Mouse (Mus musculus): ENCODE data around the gene Antxr1. TPM values are rescaled to one million over a fixed set of nuclear protein-coding genes. Genes with fewer than 3 reads are reported as not detected.
A peak's percentile ranks its signal among the peaks of the same experiment; 100 is the strongest.
"Not testable (repeated sequence)": the region's sequence is repeated elsewhere in the genome, so short reads cannot be mapped to it uniquely, and the experiment has no call there.

Gene Antxr1
- polyA plus RNA-seq, 1 experiment from 2014 or later: 7.4 TPM

GRCm38 (mm10) chr6:87103314-87103713 lies 232.3 kb downstream of the Antxr1 start:
- DNase-seq (ENCODE audit: low spot score): no peak
- 0 out of 2 replicates have a peak, but pooled peaks cover 3% of the 10 kb centered on the region for H3K4me1 ChIP-seq (replicated peaks; ENCODE audit: control insufficient read depth, insufficient read depth, low read length)
- no peaks in the 10 kb centered on the region for H3K36me3 ChIP-seq (ENCODE audit: control insufficient read depth, insufficient read depth, low read length)
- WGBS: 95% methylated on average over 1 of the region's 1 CpGs
- H3K4me2 ChIP-seq (replicated peaks; ENCODE audit: low read depth, low read length): no peak overlapping the region
- H3K4me3 ChIP-seq (ENCODE audit: low read depth, low read length): no peak overlapping the region
- no peak for ATAC-seq (ENCODE audit: low FRiP score)
- H3K27ac ChIP-seq (ENCODE audit: low read depth, low read length): no peak overlapping the region
- H3K9me3 ChIP-seq (ENCODE audit: control insufficient read depth, low read length): no peaks in the 10 kb centered on the region
- no peak overlapping the region for H3K9ac ChIP-seq (ENCODE audit: low read depth, low read length)
- H3K27me3 ChIP-seq (ENCODE audit: control insufficient read depth, insufficient read depth, low read length): no peaks in the 10 kb centered on the region

GRCm38 (mm10) chr6:87102421-87102911 lies 233.2 kb downstream of the Antxr1 start:
- WGBS: 42% methylated on average over 7 of the region's 7 CpGs
- Histone ChIP-seq H3K9ac (ENCODE audit: low read depth, low read length) (no peak overlapping the region), H3K36me3 (ENCODE audit: control insufficient read depth, insufficient read depth, low read length) (no peaks in the 10 kb centered on the region), H3K4me1 (replicated peaks; ENCODE audit: control insufficient read depth, insufficient read depth, low read length) (0 out of 2 replicates have a peak, but pooled peaks cover 3% of the 10 kb centered on the region), H3K4me3 (ENCODE audit: low read depth, low read length) (no peak overlapping the region), H3K27ac (ENCODE audit: low read depth, low read length) (no peak overlapping the region), H3K9me3 (ENCODE audit: control insufficient read depth, low read length) (no peaks in the 10 kb centered on the region), H3K27me3 (ENCODE audit: control insufficient read depth, insufficient read depth, low read length) (no peaks in the 10 kb centered on the region), H3K4me2 (replicated peaks; ENCODE audit: low read depth, low read length) (no peak overlapping the region)
- DNase-seq (ENCODE audit: low spot score) (no peak), ATAC-seq (ENCODE audit: low FRiP score) (no peak)

- no peak for ATAC-seq (ENCODE audit: low FRiP score)
- DNase-seq (ENCODE audit: low spot score): peak; percentile 10
- H3K9ac ChIP-seq (ENCODE audit: low read depth, low read length): no peak overlapping the region
- H3K27me3 ChIP-seq (ENCODE audit: control insufficient read depth, insufficient read depth, low read length): no peaks in the 10 kb centered on the region
- H3K9me3 ChIP-seq (ENCODE audit: control insufficient read depth, low read length): no peaks in the 10 kb centered on the region
- 0 out of 2 replicates have a peak, but pooled peaks cover 3% of the 10 kb centered on the region for H3K4me1 ChIP-seq (replicated peaks; ENCODE audit: control insufficient read depth, insufficient read depth, low read length)
- H3K27ac ChIP-seq (ENCODE audit: low read depth, low read length): no peak overlapping the region
- 22% methylated on average over 4 of the region's 4 CpGs for WGBS
- no peak overlapping the region for H3K4me2 ChIP-seq (replicated peaks; ENCODE audit: low read depth, low read length)
- no peak overlapping the region for H3K4me3 ChIP-seq (ENCODE audit: low read depth, low read length)
- no peaks in the 10 kb centered on the region for H3K36me3 ChIP-seq (ENCODE audit: control insufficient read depth, insufficient read depth, low read length)
These were observed 233.7 kb downstream of the Antxr1 start for GRCm38 (mm10) chr6:87101955-87102353.

- peak overlapping the region; percentile 33 for H3K4me2 ChIP-seq (replicated peaks; ENCODE audit: low read depth, low read length)
- ATAC-seq (ENCODE audit: low FRiP score) (no peak), DNase-seq (ENCODE audit: low spot score) (peak; percentile 93)
- 14% methylated on average over 12 of the region's 12 CpGs for WGBS
- no peaks in the 10 kb centered on the region for H3K9me3 ChIP-seq (ENCODE audit: control insufficient read depth, low read length)
- 0 out of 2 replicates have a peak, but pooled peaks cover 3% of the 10 kb centered on the region for H3K4me1 ChIP-seq (replicated peaks; ENCODE audit: control insufficient read depth, insufficient read depth, low read length)
- H3K4me3 ChIP-seq (ENCODE audit: low read depth, low read length): no peak overlapping the region
- H3K27me3 ChIP-seq (ENCODE audit: control insufficient read depth, insufficient read depth, low read length): no peaks in the 10 kb centered on the region
- H3K9ac ChIP-seq (ENCODE audit: low read depth, low read length): 0 out of 2 replicates have a peak overlapping the region, but pooled peaks have one; percentile 3
- no peaks in the 10 kb centered on the region for H3K36me3 ChIP-seq (ENCODE audit: control insufficient read depth, insufficient read depth, low read length)
- no peak overlapping the region for H3K27ac ChIP-seq (ENCODE audit: low read depth, low read length)
These were observed 234.2 kb downstream of the Antxr1 start for GRCm38 (mm10) chr6:87101281-87101954.

GRCm38 (mm10) chr6:87100297-87101020 lies 235.2 kb downstream of the Antxr1 start:
- H3K9ac ChIP-seq (ENCODE audit: low read depth, low read length): no peak overlapping the region
- H3K27me3 ChIP-seq (ENCODE audit: control insufficient read depth, insufficient read depth, low read length): no peaks in the 10 kb centered on the region
- H3K36me3 ChIP-seq (ENCODE audit: control insufficient read depth, insufficient read depth, low read length): no peaks in the 10 kb centered on the region
- H3K4me3 ChIP-seq (ENCODE audit: low read depth, low read length): no peak overlapping the region
- ATAC-seq (ENCODE audit: low FRiP score) (no peak), DNase-seq (ENCODE audit: low spot score) (no peak)
- WGBS: 93% methylated on average over 9 of the region's 9 CpGs
- no peaks in the 10 kb centered on the region for H3K9me3 ChIP-seq (ENCODE audit: control insufficient read depth, low read length)
- H3K4me1 ChIP-seq (replicated peaks; ENCODE audit: control insufficient read depth, insufficient read depth, low read length): 0 out of 2 replicates have a peak, but pooled peaks cover 3% of the 10 kb centered on the region
- no peak overlapping the region for H3K27ac ChIP-seq (ENCODE audit: low read depth, low read length)
- H3K4me2 ChIP-seq (replicated peaks; ENCODE audit: low read depth, low read length): no peak overlapping the region

GRCm38 (mm10) chr6:87099671-87100296 lies 235.8 kb downstream of the Antxr1 start:
- no peak overlapping the region for H3K27ac ChIP-seq (ENCODE audit: low read depth, low read length)
- WGBS: 55% methylated on average over 7 of the region's 7 CpGs
- no peaks in the 10 kb centered on the region for H3K27me3 ChIP-seq (ENCODE audit: control insufficient read depth, insufficient read depth, low read length)
- ATAC-seq (ENCODE audit: low FRiP score): no peak
- no peak overlapping the region for H3K4me3 ChIP-seq (ENCODE audit: low read depth, low read length)
- 0 out of 2 replicates have a peak, but pooled peaks cover 3% of the 10 kb centered on the region for H3K4me1 ChIP-seq (replicated peaks; ENCODE audit: control insufficient read depth, insufficient read depth, low read length)
- no peaks in the 10 kb centered on the region for H3K9me3 ChIP-seq (ENCODE audit: control insufficient read depth, low read length)
- no peak overlapping the region for H3K4me2 ChIP-seq (replicated peaks; ENCODE audit: low read depth, low read length)
- DNase-seq (ENCODE audit: low spot score): no peak
- H3K9ac ChIP-seq (ENCODE audit: low read depth, low read length): no peak overlapping the region
- H3K36me3 ChIP-seq (ENCODE audit: control insufficient read depth, insufficient read depth, low read length): no peaks in the 10 kb centered on the region

GRCm38 (mm10) chr6:87099261-87099660 lies 236.4 kb downstream of the Antxr1 start:
- no peak overlapping the region for H3K9ac ChIP-seq (ENCODE audit: low read depth, low read length)
- no peak overlapping the region for H3K4me2 ChIP-seq (replicated peaks; ENCODE audit: low read depth, low read length)
- DNase-seq (ENCODE audit: low spot score): peak; percentile 20
- H3K27me3 ChIP-seq (ENCODE audit: control insufficient read depth, insufficient read depth, low read length): no peaks in the 10 kb centered on the region
- H3K9me3 ChIP-seq (ENCODE audit: control insufficient read depth, low read length): no peaks in the 10 kb centered on the region
- 0 out of 2 replicates have a peak, but pooled peaks cover 3% of the 10 kb centered on the region for H3K4me1 ChIP-seq (replicated peaks; ENCODE audit: control insufficient read depth, insufficient read depth, low read length)
- H3K27ac ChIP-seq (ENCODE audit: low read depth, low read length): no peak overlapping the region
- 13% methylated on average over 3 of the region's 3 CpGs for WGBS
- no peak overlapping the region for H3K4me3 ChIP-seq (ENCODE audit: low read depth, low read length)
- H3K36me3 ChIP-seq (ENCODE audit: control insufficient read depth, insufficient read depth, low read length): no peaks in the 10 kb centered on the region
- ATAC-seq (ENCODE audit: low FRiP score): no peak

- not testable (repeated sequence) for H3K27ac ChIP-seq (ENCODE audit: low read depth, low read length); DNase-seq (ENCODE audit: low spot score); H3K4me3 ChIP-seq (ENCODE audit: low read depth, low read length); H3K4me1 ChIP-seq (replicated peaks; ENCODE audit: control insufficient read depth, insufficient read depth, low read length); H3K9me3 ChIP-seq (ENCODE audit: control insufficient read depth, low read length); H3K36me3 ChIP-seq (ENCODE audit: control insufficient read depth, insufficient read depth, low read length); H3K4me2 ChIP-seq (replicated peaks; ENCODE audit: low read depth, low read length); H3K27me3 ChIP-seq (ENCODE audit: control insufficient read depth, insufficient read depth, low read length); ATAC-seq (ENCODE audit: low FRiP score); H3K9ac ChIP-seq (ENCODE audit: low read depth, low read length)
- WGBS: 92% methylated on average over 8 of the region's 8 CpGs
These were observed 242.0 kb downstream of the Antxr1 start for GRCm38 (mm10) chr6:87093631-87094030.

Measured in hindbrain, embryonic 11.5 days (tissue).